ENCODE assay signal across 8 mouse cellular contexts in the genomic region with DNA sequence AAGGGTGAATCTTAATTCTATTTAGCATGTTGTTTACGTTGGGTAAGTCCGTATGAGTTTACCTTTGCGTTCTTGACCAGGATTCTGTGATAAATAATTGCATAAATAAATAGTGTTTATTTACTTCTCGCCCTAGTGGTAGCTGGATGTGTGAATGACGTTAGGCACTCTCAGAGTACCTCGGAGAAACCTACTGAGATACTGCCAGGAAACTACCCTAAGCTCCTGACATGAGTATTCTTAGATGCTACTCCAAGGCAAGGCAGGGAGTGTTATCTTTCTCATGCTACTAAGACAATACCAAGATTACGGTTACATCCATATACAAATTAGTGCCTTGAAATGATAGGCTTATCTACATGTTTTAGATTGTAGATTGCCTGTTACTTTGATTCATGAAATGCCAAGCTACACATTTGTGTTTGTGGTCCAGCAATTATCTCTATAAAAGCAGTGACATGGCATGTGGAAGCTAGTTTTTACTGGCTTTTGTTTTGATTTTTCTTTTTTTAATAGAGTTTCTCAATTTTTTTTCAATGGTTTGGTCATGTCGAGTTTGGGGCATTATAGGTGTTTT. TPM values are rescaled to one million over a fixed set of nuclear protein-coding genes. Genes with fewer than 3 reads are reported as not detected.
DNase-seq lines count a peak whose midpoint lies in the region; ATAC-seq lines count a peak whose summit lies in the region.

No protein-coding gene starts in this region.

- no peak for DNase-seq in kidney, postnatal 36 days
- no peak for DNase-seq in urinary bladder, adult 2 months (ENCODE audit: low spot score)
- DNase-seq in adrenal gland, postnatal 25 days, result no peak
- no peak for DNase-seq in cerebellum, adult 11-12 months

- H3K4me2 ChIP-seq in kidney, embryonic 15.5 days, result peak overlapping the region; percentile 67
- peak overlapping the region; percentile 74 for H3K4me2 ChIP-seq in hindbrain, embryonic 12.5 days (replicated peaks)
- H3K4me2 ChIP-seq in midbrain, embryonic 15.5 days, result peak overlapping the region; percentile 81

- peak overlapping the region; percentile 92 for H3K9ac ChIP-seq in kidney, embryonic 15.5 days
- peak overlapping the region; percentile 85 for H3K9ac ChIP-seq in hindbrain, embryonic 12.5 days
- H3K9ac ChIP-seq in midbrain, embryonic 15.5 days, result peak overlapping the region; percentile 95

- ATAC-seq in kidney, embryonic 15.5 days (replicated peaks; ENCODE audit: low FRiP score), result no peak
- ATAC-seq in activated CD4-positive, CD25-positive, alpha-beta regulatory T cell, adult 4 months, result peak; percentile 20
- no peak for ATAC-seq in hindbrain, embryonic 12.5 days (ENCODE audit: low FRiP score)
- ATAC-seq in midbrain, embryonic 15.5 days (replicated peaks), result no peak

- peaks cover 13% of the 10 kb centered on the region for H3K36me3 ChIP-seq in kidney, embryonic 15.5 days
- H3K36me3 ChIP-seq in hindbrain, embryonic 12.5 days, result no peaks in the 10 kb centered on the region; the same call in 1 of the 2 replicates
- H3K36me3 ChIP-seq in midbrain, embryonic 15.5 days (replicated peaks), result peaks cover 7% of the 10 kb centered on the region; the same call in 1 of the 2 replicates

- H3K27ac ChIP-seq in kidney, embryonic 15.5 days, result peak overlapping the region; percentile 98
- peak overlapping the region; percentile 92; the same call in 1 of the 2 replicates for H3K27ac ChIP-seq in hindbrain, embryonic 12.5 days
- peak overlapping the region; percentile 93; the same call in 1 of the 2 replicates for H3K27ac ChIP-seq in midbrain, embryonic 15.5 days

- WGBS in kidney, embryonic 15.5 days, result 4% methylated on average over 8 of the region's 8 CpGs
- WGBS in hindbrain, embryonic 12.5 days, result 15% methylated on average over 8 of the region's 8 CpGs
- 13% methylated on average over 8 of the region's 8 CpGs for WGBS in midbrain, embryonic 15.5 days

- H3K4me1 ChIP-seq in kidney, embryonic 15.5 days, result peaks cover 21% of the 10 kb centered on the region
- H3K4me1 ChIP-seq in hindbrain, embryonic 12.5 days, result peaks cover 20% of the 10 kb centered on the region
- H3K4me1 ChIP-seq in midbrain, embryonic 15.5 days, result peaks cover 31% of the 10 kb centered on the region

- H3K4me3 ChIP-seq in kidney, embryonic 15.5 days (replicated peaks), result peak overlapping the region; percentile 91
- H3K4me3 ChIP-seq in hindbrain, embryonic 12.5 days, result peak overlapping the region; percentile 61
- peak overlapping the region; percentile 82 for H3K4me3 ChIP-seq in midbrain, embryonic 15.5 days

- H3K9me3 ChIP-seq in kidney, embryonic 15.5 days (replicated peaks), result no peaks in the 10 kb centered on the region
- H3K9me3 ChIP-seq in hindbrain, embryonic 12.5 days (replicated peaks), result no peaks in the 10 kb centered on the region
- H3K9me3 ChIP-seq in midbrain, embryonic 15.5 days, result no peaks in the 10 kb centered on the region

- no peaks in the 10 kb centered on the region for H3K27me3 ChIP-seq in kidney, embryonic 15.5 days
- H3K27me3 ChIP-seq in hindbrain, embryonic 12.5 days, result no peaks in the 10 kb centered on the region
- H3K27me3 ChIP-seq in midbrain, embryonic 15.5 days (replicated peaks), result no peaks in the 10 kb centered on the region

RNA-seq across cellular contexts. Expression of a gene that starts 1.4 kb away (rescaled TPM):
- polyA plus RNA-seq in kidney, embryonic 15.5 days (2015; fragmentation: Nextera tagmentation; extraction: Ambion mirVana), result 0.30 and 0.36 TPM in 2 replicates
- polyA plus RNA-seq in activated CD4-positive, CD25-positive, alpha-beta regulatory T cell, adult 4 months (2017; shearing (Covaris generic)), result not detected
- 0.40 and 0.60 TPM in 2 replicates for polyA plus RNA-seq in hindbrain, embryonic 12.5 days (2016; fragmentation: Nextera tagmentation; extraction: Ambion mirVana)
- 0.59 and 0.63 TPM in 2 replicates for polyA plus RNA-seq in midbrain, embryonic 15.5 days (2015; fragmentation: Nextera tagmentation; extraction: Ambion mirVana)
- polyA plus RNA-seq in urinary bladder, adult 2 months (2012; rRNA removed), result not detected in 2 replicates
- not detected in 2 replicates for total RNA-seq in adrenal gland, postnatal 25 days (2021)

RNA-seq across cellular contexts. Expression of a gene that starts 1.5 kb away (rescaled TPM):
- 54.0 and 58.2 TPM in 2 replicates for polyA plus RNA-seq in kidney, embryonic 15.5 days (2015; fragmentation: Nextera tagmentation; extraction: Ambion mirVana)
- polyA plus RNA-seq in activated CD4-positive, CD25-positive, alpha-beta regulatory T cell, adult 4 months (2017; shearing (Covaris generic)), result 10 to 100 TPM; 53.9 to 74.9 TPM
- 56.1 and 57.7 TPM in 2 replicates for polyA plus RNA-seq in hindbrain, embryonic 12.5 days (2016; fragmentation: Nextera tagmentation; extraction: Ambion mirVana)
- polyA plus RNA-seq in midbrain, embryonic 15.5 days (2015; fragmentation: Nextera tagmentation; extraction: Ambion mirVana), result 34.3 and 37.4 TPM in 2 replicates
- polyA plus RNA-seq in urinary bladder, adult 2 months (2012; rRNA removed), result 12.7 and 14.4 TPM in 2 replicates
- 34.8 and 35.1 TPM in 2 replicates for total RNA-seq in adrenal gland, postnatal 25 days (2021)
